Mouse (Mus musculus): ENCODE data around the gene Kat6b.

Gene Kat6b

DNA sequence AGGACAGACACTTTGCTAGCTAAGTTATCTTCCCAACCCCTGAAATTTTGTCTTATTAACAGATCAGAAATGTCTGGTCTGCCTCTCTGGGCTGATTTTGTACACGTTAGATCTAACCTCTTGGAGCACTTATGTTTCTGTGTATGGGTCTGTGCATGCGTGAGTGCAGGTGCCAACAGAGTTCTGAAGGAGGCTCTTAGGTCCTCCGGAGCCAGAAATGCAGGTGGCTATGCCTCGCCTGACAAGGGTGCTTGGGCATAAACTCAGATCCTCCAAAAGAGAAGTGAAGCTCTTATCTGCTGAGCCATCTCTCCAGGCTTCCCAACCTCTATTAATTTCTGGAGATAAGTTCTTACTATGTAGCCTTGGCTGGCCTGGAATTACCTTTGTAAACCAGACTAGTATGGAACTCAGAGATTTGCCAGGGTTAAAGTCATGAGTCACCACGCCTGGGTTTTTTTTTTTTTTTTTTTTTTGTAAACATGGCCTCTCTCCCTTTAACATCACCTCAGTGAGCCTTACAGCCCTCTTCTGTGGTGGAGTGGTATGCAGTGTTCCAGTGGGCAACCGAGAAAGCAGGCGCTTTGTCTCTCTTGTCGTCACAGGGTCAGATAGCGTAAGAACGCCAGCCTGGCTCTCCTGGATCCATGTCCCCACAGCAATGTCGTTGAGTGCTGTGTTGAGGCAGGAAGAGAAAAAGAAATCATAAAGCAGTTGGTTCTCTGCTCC is 79.4 kb downstream of the Kat6b start:
- DNase-seq (ENCODE audit: low read depth): no peak

DNA sequence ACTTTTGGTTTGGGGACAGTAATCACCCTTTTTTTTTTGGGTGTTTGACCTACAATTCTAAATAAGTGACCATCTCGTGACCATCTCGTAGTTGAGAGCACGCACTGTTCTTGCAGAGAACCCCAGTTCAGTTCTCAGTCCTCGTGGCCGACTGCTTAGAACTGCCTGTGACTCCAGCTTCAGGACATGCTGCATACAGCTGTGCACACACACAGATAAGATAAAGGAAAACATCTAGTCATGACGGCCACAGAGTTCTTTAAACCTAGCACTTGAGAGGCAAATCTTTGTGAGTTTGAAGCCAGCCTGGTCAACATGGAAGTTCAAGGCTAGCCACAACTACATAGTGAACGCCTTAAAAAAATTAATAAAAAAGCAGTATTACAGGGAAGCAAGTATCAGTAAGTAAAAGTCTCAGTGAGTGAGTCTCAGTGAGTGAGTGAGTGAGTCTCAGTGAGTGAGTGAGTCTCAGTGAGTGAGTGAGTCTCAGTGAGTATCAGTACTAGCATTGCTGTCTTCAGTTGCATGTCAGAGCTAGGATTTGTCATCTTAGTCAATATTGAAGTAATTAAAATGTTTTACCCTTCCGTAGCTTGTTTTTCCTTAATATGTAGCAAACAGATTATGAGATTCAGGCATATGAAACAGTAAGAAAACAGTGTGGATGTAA is 80.3 kb downstream of the Kat6b start:
- DNase-seq (ENCODE audit: low read depth): no peak

- DNase-seq (ENCODE audit: low read depth): no peak
These were observed 82.4 kb downstream of the Kat6b start for GRCm38 (mm10) chr14:21563584-21564118.

GRCm38 (mm10) chr14:21565541-21566353 is 84.5 kb downstream of the Kat6b start:
- no peak for DNase-seq (ENCODE audit: low read depth)

GRCm38 (mm10) chr14:21567293-21567984 is 86.2 kb downstream of the Kat6b start:
- no peak for DNase-seq (ENCODE audit: low read depth)

- DNase-seq (ENCODE audit: low read depth): no peak
These were observed 87.6 kb downstream of the Kat6b start for GRCm38 (mm10) chr14:21568821-21569220.

- DNase-seq (ENCODE audit: low read depth): no peak
These were observed 93.6 kb downstream of the Kat6b start for GRCm38 (mm10) chr14:21574686-21575309.

DNA sequence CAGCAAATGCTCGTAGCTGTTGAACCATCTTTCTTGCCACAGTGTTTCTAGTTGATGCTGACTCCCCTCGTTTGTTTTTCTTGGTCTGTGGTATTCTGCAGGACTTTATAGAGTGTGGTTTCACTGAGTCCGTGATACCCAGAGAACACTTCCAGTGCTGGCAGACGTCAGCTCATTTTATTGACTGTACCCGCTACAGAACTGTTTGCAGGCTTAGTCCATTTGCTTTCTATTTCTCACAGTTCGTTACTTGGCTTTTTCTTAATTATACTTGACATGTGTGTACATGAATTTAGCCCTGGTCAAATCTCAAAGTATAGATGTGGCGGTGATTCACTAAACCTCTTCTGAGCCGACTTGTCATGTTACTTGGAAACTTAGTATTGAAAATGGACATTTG is 95.6 kb downstream of the Kat6b start:
- DNase-seq (ENCODE audit: low read depth): no peak

GRCm38 (mm10) chr14:21581198-21581597 is 100.0 kb downstream of the Kat6b start:
- no peak for DNase-seq (ENCODE audit: low read depth)

DNA sequence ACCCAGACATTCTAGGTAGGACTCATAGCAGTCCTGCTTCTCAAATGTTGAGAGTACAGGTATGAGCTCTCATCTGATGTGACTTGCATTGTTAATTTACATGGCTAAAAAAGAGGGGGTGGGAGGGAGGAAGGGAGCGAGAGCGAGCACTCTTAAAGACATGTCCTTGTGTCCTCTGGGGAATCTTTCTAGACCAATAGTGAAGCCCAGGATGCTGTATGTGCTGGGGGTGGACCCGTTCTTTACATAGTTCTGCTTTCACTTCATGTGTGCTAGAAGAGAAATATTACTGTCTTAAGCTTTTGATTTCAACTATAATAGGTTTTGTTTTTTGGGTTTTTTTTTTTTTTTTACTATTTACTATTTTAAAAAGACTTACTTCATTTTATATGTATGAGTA is 101.1 kb downstream of the Kat6b start:
- DNase-seq (ENCODE audit: low read depth): no peak

GRCm38 (mm10) chr14:21583051-21583450 is 101.8 kb downstream of the Kat6b start:
- no peak for DNase-seq (ENCODE audit: low read depth)

DNA sequence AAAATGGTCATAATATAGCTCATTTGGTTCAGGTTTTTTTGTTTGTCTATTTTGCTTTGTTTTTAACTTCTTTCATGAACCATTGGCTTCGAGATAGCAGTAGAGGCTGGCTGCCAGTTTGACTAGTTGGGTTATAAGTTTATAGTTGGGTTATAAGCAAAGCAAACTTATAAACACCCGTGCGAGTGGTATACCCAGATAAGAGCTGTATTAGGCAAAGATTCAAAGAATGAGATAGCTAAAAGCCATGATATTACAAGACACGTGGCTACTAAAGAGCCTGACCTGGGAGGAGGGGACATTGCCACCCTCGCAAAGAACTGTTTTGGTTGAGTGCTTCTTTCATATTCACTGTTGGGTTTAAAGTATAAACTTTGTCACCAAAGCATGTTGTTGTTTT is 102.6 kb downstream of the Kat6b start:
- peak; percentile 37 for DNase-seq (ENCODE audit: low read depth)

GRCm38 (mm10) chr14:21584468-21585135 is 103.4 kb downstream of the Kat6b start:
- peak; percentile 63 for DNase-seq (ENCODE audit: low read depth)

DNA sequence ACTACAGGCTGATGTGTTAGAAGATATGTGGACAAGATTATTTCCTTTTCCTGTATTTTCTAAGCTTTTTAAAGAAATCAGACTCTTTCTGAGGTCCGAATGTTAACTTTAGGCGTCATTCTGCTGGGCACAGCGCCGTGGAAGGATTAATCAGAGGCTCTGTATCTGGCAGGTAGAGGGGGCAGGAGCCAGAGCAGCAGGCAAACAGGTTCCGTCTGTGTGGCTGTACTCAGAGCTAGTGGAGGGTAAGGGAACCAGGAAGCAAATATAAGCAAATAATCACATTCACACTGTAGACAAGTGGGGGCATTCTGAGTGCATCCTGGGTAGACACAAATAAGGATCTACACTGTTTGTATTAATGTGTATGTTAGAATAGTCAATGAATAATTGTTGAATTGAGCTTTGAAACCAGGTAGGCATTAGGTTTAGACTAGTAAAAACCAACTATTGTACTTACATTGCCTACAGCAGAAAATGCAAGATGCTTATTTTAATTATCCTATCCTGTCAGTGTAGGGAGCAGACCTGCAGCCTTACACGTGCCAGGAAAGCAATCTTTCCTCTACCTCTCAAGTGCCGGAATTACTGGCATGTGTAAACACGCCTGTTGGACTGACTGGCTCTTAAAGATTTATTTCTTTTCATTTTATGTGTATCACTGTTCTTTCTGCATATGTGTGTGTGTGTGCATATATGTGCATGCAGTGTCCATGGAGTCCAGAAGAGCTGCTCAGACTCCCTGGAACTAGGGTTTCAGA is 104.4 kb downstream of the Kat6b start:
- no peak for DNase-seq (ENCODE audit: low read depth)

GRCm38 (mm10) chr14:21586481-21587118 is 105.4 kb downstream of the Kat6b start:
- no peak for DNase-seq (ENCODE audit: low read depth)

GRCm38 (mm10) chr14:21587931-21588330 is 106.7 kb downstream of the Kat6b start:
- DNase-seq (ENCODE audit: low read depth): no peak

GRCm38 (mm10) chr14:21589620-21590019 is 108.4 kb downstream of the Kat6b start:
- DNase-seq (ENCODE audit: low read depth): no peak

DNA sequence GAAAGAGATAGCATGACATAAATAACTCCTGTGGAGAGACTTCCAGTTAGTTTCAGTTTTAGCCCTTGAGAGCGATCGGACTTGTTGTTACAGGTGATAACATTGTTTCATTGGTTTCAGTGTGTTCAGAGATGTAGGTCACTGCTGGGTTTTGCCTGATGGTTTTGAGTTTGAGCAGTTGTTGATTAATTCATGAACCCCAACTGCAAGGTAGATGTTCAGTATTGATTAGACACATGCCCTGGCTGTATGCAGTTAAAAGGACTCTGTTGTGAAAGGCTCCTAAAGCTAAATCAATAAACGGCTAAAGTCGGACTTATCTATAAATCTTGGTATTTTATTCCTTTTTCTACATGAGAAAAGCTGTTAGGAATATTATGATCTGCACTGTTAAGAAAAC is 109.0 kb downstream of the Kat6b start:
- no peak for DNase-seq (ENCODE audit: low read depth)

DNA sequence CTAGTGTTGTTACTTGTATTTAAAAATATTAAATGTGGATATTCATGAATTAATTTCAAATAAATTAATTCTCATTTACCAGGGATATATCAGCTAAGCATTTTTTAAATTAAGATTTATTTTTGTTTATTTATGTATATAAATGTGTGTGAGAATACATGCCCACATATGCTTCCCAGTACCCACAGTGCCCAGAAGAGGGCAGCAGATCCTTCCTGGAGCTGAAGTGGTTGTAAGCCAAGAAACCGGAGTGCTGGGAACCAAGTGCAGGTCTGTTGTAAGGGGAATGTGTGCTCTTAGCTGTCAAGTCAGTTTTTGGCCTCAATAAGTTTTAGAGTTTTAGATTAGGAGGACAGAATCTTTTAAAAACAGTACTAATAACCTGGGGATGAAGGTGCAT is 110.9 kb downstream of the Kat6b start:
- no peak for DNase-seq (ENCODE audit: low read depth)
